Mouse (Mus musculus): ENCODE data around the gene Urgcp. TPM values are rescaled to one million over a fixed set of nuclear protein-coding genes. Genes with fewer than 3 reads are reported as not detected.

Urgcp gene
- polyA plus RNA-seq, 2 experiments, result 3.5 to 4.7 TPM

DNA sequence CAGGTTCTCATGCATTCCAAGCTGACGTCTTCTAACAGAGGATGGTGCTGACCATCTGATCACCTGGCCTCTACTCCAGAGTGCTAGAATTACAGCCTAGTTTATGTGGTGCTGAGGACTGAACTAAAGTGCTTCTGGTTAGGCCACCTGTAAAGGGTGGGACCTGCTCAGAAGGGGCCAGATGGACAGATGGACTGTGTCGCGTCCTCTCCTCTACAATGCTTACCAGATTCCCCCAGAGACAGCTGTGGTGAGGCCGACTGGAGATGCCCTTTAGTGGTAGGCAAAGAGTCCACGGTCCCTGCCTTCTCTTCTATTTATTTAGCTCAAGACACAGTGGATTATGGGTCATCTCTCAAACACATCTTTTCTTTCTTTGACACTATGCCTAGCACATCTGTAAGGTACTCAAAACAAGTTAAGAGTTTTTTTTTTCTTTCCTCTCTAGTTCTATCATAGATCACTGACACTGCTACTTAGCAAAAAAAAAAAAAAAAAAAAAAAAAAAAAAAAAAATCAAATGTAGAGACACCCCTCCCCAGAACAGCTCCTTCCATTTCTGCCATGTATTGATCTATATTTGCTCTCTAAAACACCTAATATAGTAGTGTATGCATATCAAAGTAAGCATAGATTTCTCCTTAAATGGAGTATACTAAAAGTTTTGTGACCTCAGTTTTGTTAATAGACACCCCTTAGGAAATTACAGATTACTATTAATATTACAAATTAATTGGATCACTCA lies 23.1 kb downstream of the Urgcp start:
- Histone ChIP-seq H3K4me3 (ENCODE audit: insufficient read depth in 1 of 2, low read depth in 2 of 2, low read length in 2 of 2) (no peak overlapping the region), H3K4me2 (ENCODE audit: low read depth) (no peak overlapping the region), H3K9me3 (ENCODE audit: control insufficient read depth, low read length) (no peaks in the 10 kb centered on the region), H3K27me3 (ENCODE audit: control insufficient read depth, insufficient read depth, low read length) (no peaks in the 10 kb centered on the region), H3K4me1 (replicated peaks; ENCODE audit: control insufficient read depth in 2 of 2, insufficient read depth in 2 of 2, low read length in 1 of 2) (peaks cover 6 to 9% of the 10 kb centered on the region in 2 experiments; a peak in 3 of 4 replicates), H3K36me3 (replicated peaks; ENCODE audit: control insufficient read depth, insufficient read depth, low read depth) (no peaks in the 10 kb centered on the region), H3K9ac (replicated peaks) (no peak overlapping the region), H3K27ac (no peak overlapping the region)
- TF ChIP-seq CTCF (IDR thresholded peaks at IDR 0.05; ENCODE audit: low read depth) (no peak), EP300 (IDR thresholded peaks at IDR 0.05; ENCODE audit: low read depth) (no peak)
- DNase-seq (ENCODE audit: low read depth in 3 of 3, low spot score in 3 of 3) (no peak), ATAC-seq (ENCODE audit: insufficient read depth) (no peak)
- 77% methylated on average over 5 of the region's 5 CpGs for WGBS (ENCODE audit: insufficient replicate concordance)

DNA sequence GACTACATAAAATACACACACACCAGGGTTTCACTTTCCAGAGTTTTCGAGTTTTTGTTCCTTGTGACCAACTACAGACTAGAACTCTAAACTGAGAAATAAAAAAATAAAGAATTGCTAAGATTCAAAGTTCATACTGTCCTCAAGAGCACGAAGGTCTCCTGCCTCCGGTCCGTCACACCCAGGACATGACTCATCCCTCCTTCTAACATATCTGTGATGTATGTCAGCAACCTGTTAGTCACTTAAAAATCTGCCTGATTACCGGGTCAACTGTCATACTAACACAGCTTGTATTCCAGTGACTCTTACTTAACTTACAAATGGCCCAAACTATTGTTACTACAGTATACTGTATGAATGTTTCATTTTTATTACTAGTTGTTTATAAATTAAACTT lies 25.0 kb downstream of the Urgcp start:
- Histone ChIP-seq H3K4me3 (ENCODE audit: insufficient read depth in 1 of 2, low read depth in 2 of 2, low read length in 2 of 2) (no peak overlapping the region), H3K9me3 (ENCODE audit: control insufficient read depth, low read length) (no peaks in the 10 kb centered on the region), H3K4me2 (ENCODE audit: low read depth) (no peak overlapping the region), H3K27ac (no peak overlapping the region), H3K4me1 (replicated peaks; ENCODE audit: control insufficient read depth in 2 of 2, insufficient read depth in 2 of 2, low read length in 1 of 2) (peaks cover 6 to 9% of the 10 kb centered on the region in 2 experiments; a peak in 3 of 4 replicates), H3K9ac (replicated peaks) (no peak overlapping the region), H3K36me3 (replicated peaks; ENCODE audit: control insufficient read depth, insufficient read depth, low read depth) (no peaks in the 10 kb centered on the region), H3K27me3 (ENCODE audit: control insufficient read depth, insufficient read depth, low read length) (no peaks in the 10 kb centered on the region)
- no peak for ATAC-seq (ENCODE audit: insufficient read depth)
- TF ChIP-seq CTCF (IDR thresholded peaks at IDR 0.05; ENCODE audit: low read depth) (no peak), EP300 (IDR thresholded peaks at IDR 0.05; ENCODE audit: low read depth) (no peak)
- no peak for DNase-seq (ENCODE audit: low read depth in 3 of 3, low spot score in 3 of 3)
- 49% methylated on average over 5 of the region's 5 CpGs for WGBS (ENCODE audit: insufficient replicate concordance)

- Histone ChIP-seq H3K9me3 (ENCODE audit: control insufficient read depth, low read length) (no peaks in the 10 kb centered on the region), H3K9ac (replicated peaks) (no peak overlapping the region), H3K27me3 (ENCODE audit: control insufficient read depth, insufficient read depth, low read length) (no peaks in the 10 kb centered on the region), H3K4me1 (replicated peaks; ENCODE audit: control insufficient read depth in 2 of 2, insufficient read depth in 2 of 2, low read length in 1 of 2) (no peaks in the 10 kb centered on the region), H3K4me3 (ENCODE audit: insufficient read depth in 1 of 2, low read depth in 2 of 2, low read length in 2 of 2) (no peak overlapping the region), H3K4me2 (ENCODE audit: low read depth) (no peak overlapping the region), H3K36me3 (replicated peaks; ENCODE audit: control insufficient read depth, insufficient read depth, low read depth) (no peaks in the 10 kb centered on the region), H3K27ac (no peak overlapping the region)
- WGBS (ENCODE audit: insufficient replicate concordance), result 88% methylated on average over 4 of the region's 4 CpGs
- DNase-seq (ENCODE audit: low read depth in 3 of 3, low spot score in 3 of 3) (no peak), ATAC-seq (ENCODE audit: insufficient read depth) (no peak)
- TF ChIP-seq CTCF (IDR thresholded peaks at IDR 0.05; ENCODE audit: low read depth) (no peak), EP300 (IDR thresholded peaks at IDR 0.05; ENCODE audit: low read depth) (no peak)
Observed at GRCm38 (mm10) chr11:5734323-5734722, 27.9 kb downstream of the Urgcp start.

- DNase-seq (ENCODE audit: low read depth in 3 of 3, low spot score in 3 of 3) (no peak), ATAC-seq (ENCODE audit: insufficient read depth) (no peak)
- H3K4me3 ChIP-seq (ENCODE audit: insufficient read depth in 1 of 2, low read depth in 2 of 2, low read length in 2 of 2), result no peak overlapping the region
- no peaks in the 10 kb centered on the region for H3K36me3 ChIP-seq (replicated peaks; ENCODE audit: control insufficient read depth, insufficient read depth, low read depth)
- 69% methylated on average over 5 of the region's 5 CpGs for WGBS (ENCODE audit: insufficient replicate concordance)
- no peaks in the 10 kb centered on the region for H3K9me3 ChIP-seq (ENCODE audit: control insufficient read depth, low read length)
- no peak overlapping the region for H3K4me2 ChIP-seq (ENCODE audit: low read depth)
- no peak overlapping the region for H3K27ac ChIP-seq
- peaks cover 0 to 4% of the 10 kb centered on the region in 2 experiments; a peak in 2 of 4 replicates for H3K4me1 ChIP-seq (replicated peaks; ENCODE audit: control insufficient read depth in 2 of 2, insufficient read depth in 2 of 2, low read length in 1 of 2)
- no peak overlapping the region for H3K9ac ChIP-seq (replicated peaks)
- no peak for TF ChIP-seq CTCF (IDR thresholded peaks at IDR 0.05; ENCODE audit: low read depth)
- no peak for TF ChIP-seq EP300 (IDR thresholded peaks at IDR 0.05; ENCODE audit: low read depth)
- H3K27me3 ChIP-seq (ENCODE audit: control insufficient read depth, insufficient read depth, low read length), result no peaks in the 10 kb centered on the region
Observed at GRCm38 (mm10) chr11:5732401-5732800, 29.8 kb downstream of the Urgcp start.

GRCm38 (mm10) chr11:5729582-5729981 lies 32.6 kb downstream of the Urgcp start:
- Histone ChIP-seq H3K4me2 (ENCODE audit: low read depth) (no peak overlapping the region), H3K4me3 (ENCODE audit: insufficient read depth in 1 of 2, low read depth in 2 of 2, low read length in 2 of 2) (no peak overlapping the region), H3K27ac (no peak overlapping the region), H3K4me1 (replicated peaks; ENCODE audit: control insufficient read depth in 2 of 2, insufficient read depth in 2 of 2, low read length in 1 of 2) (peaks cover 0 to 4% of the 10 kb centered on the region in 2 experiments; a peak in 2 of 4 replicates), H3K27me3 (ENCODE audit: control insufficient read depth, insufficient read depth, low read length) (no peaks in the 10 kb centered on the region), H3K36me3 (replicated peaks; ENCODE audit: control insufficient read depth, insufficient read depth, low read depth) (no peaks in the 10 kb centered on the region), H3K9me3 (ENCODE audit: control insufficient read depth, low read length) (no peaks in the 10 kb centered on the region), H3K9ac (replicated peaks) (no peak overlapping the region)
- ATAC-seq (ENCODE audit: insufficient read depth), result no peak
- TF ChIP-seq EP300 (IDR thresholded peaks at IDR 0.05; ENCODE audit: low read depth) (no peak), CTCF (IDR thresholded peaks at IDR 0.05; ENCODE audit: low read depth) (no peak)
- no peak for DNase-seq (ENCODE audit: low read depth in 3 of 3, low spot score in 3 of 3)
- 69% methylated on average over 9 of the region's 9 CpGs for WGBS (ENCODE audit: insufficient replicate concordance)
